Mouse (Mus musculus) WW6 (cell line): ENCODE measurements around the gene Olfr1329.
"Not testable (repeated sequence)": the region's sequence is repeated elsewhere in the genome, so short reads cannot be mapped to it uniquely, and the experiment has no call there.

Experiments used
- DNase-seq: peaks from one replicate; pipeline ENCODE4 v3.0.0-alpha.2; 2013; ENCODE audit warnings: low read depth, low spot score

Gene Olfr1329

DNA sequence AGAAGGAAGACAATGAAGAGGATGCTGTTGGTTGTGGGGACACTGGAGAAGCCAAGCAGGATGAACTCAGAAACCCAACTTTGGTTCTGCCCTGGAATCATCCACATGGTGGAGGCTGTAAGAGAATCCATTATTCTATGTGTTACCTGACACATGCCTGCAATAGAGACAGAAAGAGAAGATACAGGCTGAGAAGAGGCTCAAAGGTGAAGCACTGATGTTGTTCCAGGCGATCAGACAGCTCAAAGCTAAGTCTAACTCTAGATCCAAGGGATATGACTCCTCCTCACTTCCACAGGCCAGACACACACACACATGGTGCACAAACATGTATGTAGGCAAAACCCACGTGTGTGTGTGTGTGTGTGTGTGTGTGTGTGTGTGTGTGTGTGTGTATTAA is at the start of gene Olfr1329:
TSS of gene Olfr1329 (minus strand) at position 101 of the 400 bp plus-strand sequence.
- not testable (repeated sequence) for DNase-seq

DNA sequence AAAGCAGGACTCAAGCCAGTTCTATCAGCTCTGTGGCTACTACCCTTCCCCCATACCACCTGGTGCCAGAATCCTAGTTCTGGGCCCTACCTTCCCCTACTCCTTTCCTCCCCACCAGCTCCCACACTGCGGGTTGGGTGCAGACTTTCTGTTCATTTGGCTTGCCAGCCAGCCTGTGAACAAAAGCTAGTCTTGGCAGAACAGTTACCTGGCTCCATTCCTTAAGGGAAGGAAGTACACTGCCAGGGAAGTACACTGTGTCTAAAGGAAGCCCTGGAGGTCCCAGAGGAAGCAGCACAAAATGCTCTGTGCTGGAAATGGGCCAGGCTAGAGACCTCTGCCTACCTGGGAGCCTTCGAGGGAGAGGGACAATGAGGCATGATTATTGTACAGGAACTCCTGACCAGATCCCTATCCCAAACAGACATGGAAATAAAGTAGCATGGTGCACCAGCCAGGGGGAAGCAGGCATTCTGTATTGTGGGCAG is 43.9 kb upstream of the Olfr1329 start, which contains the start of gene Lao1:
TSS of gene Lao1 (plus strand) at position 438 of the 488 bp plus-strand sequence.
- DNase-seq = no peak

DNA sequence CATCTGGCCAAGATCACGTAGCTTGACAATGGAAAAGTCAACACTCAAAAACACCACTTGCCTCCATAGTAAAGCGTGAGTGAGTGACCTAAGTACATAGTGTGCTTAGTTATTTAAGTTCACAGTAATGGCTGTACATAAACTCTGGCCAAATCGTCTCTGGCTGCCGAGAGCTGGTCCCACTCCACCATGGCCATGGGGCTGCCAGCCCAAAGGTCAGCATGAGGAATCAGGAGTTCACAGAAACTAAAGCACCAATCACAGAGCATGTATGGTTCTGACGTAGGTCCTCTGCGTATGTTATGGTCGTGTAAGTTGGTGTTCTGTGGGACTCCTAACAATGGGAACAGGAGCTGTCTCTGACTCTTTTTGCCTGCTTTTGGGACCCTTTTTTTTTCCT is 41.5 kb upstream of the Olfr1329 start:
- DNase-seq = no peak

DNA sequence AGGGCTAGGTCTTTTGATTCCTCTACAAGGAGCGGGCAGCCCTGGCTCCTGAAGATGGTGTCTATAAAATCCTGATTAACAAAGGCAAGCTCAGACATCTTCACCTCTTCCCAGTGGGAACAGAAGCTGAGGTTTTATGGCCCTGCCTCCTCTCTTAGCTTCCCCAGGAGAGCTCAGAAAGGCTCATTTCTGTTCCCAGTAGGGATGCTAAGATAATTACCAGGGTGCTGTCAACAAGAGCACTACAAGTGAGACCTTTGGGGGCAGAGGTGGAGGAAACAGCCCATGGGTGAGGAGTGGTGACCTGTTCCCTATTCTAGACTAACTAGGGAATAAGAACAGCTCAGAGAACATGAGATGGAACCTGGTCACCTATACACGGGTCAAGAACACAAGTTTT is 21.2 kb upstream of the Olfr1329 start, which contains the start of gene Olfr1328:
TSS of gene Olfr1328 (minus strand) at position 101 of the 400 bp plus-strand sequence.
- no peak for DNase-seq

DNA sequence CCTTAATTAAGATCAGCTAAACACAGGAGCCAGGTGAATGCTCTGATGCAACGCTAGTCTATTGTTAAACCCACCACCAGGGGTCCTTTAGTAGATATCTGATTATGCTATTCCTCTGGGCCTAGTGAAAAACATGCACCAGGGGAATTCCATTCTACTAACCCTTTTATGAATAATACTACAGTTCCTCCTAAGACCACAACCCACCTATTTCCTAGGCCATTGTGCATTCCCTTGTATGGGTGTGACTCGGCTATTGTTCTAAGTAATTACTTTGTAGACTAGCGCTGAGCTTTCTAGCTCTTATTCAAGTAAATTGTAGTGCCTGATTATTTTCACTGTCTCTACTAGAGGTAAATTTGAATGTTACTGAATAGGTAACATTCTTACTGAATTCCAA is 14.1 kb upstream of the Olfr1329 start:
- DNase-seq = not testable (repeated sequence)

DNA sequence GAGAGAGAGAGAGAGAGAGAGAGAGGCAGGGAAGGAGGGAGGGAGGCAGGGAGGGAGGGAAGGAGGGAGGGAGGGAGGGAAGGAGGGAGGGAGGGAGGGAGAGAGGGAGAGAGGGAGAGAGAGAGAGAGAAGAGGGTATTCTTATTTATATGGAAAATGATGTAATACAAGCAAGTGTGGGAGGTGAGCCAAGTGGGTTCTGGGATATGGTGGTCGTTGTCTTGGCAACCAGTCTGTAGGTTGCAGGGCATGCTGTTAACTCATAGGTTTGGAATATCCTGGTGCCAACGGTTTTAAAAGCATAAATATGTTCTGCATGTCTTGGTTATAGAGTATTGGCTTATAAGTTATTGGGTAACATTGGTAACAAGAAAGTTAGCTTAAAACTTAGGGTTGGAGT is 15.3 kb downstream of the Olfr1329 start:
- DNase-seq = no peak

DNA sequence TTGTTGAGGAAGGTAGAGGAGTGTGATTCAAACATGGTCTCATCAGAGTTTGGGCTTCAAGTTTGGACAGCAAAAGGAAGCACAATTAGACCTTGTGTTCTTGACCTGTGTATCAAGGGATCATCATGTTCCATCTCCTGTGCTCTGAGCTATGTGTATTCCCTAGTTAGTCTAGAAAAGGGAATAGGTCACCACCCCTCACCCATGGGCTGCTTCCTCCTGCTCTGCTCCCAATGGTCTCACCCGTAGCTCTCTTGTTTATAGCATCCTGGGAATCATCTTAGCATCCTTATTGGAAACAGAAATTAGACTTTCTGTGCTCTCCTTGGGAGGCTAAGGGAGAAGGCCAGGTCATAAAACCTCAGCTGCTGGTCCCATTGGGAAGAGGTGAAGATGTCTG is 29.0 kb downstream of the Olfr1329 start, which contains the start of gene Olfr1330:
TSS of gene Olfr1330 (plus strand) at position 301 of the 400 bp plus-strand sequence.
- no peak for DNase-seq

DNA sequence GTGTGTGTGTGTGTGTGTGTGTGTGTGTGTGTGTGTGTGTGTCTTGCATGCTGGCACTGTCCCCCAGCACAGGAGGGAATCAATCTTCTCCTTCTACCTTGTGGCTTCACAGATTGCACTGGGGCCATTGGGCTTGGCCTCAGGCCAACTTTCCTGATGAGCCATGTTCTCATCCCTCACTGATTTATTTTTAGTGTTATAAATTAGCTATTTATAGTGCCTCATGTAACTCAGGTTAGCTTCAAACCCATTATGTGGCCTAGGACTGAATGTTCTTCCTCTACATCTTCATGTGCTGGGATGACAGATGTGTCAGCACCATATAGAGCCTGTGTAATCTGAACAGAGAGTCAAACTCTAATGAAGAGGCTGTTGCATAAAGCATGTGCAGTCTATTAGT is 49.7 kb downstream of the Olfr1329 start:
- no peak for DNase-seq
